9 mouse cellular contexts compared by ENCODE assay signal in the genomic region with DNA sequence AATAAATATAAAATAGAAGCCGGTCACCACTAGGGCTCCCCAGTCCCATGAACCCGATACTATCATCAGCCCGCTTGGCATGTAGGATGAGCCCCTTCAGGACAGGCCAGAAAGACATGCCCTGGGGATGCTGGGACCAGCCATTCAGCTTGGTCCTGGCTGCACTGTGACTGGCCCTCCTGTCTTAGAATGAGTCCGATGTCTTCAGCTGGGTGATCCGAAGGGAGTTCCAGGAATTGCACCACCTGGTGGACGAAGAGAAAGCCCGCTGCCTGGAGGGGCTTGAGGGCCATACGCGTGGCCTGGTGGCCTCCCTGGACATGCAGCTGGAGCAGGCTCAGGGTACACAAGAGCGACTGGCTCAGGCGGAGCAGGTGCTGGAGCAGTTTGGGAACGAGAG. TPM values are rescaled to one million over a fixed set of nuclear protein-coding genes. Genes with fewer than 3 reads are reported as not detected.
DNase-seq lines count a peak whose midpoint lies in the region; ATAC-seq and TF ChIP-seq lines count a peak whose summit lies in the region.
"Had no signal": no experiment of that assay in that cellular context is flagged by ENCODE, and none has a peak within 500 bp of the region (broad histone marks: within the 10 kb centered on the region; RNA-seq: fewer than 3 reads in every experiment).

No protein-coding gene starts in this region.

- 27% methylated on average over 12 of the region's 12 CpGs for WGBS in lung, embryonic 14.5 days

- H3K27ac ChIP-seq in lung, embryonic 14.5 days (ENCODE audit: low read depth): no peak overlapping the region

- no peaks in the 10 kb centered on the region for H3K27me3 ChIP-seq in lung, embryonic 14.5 days (ENCODE audit: insufficient read depth, low read length)

- no peaks in the 10 kb centered on the region for H3K4me1 ChIP-seq in lung, embryonic 14.5 days (ENCODE audit: insufficient read depth)

- H3K4me3 ChIP-seq in lung, embryonic 14.5 days (ENCODE audit: low read depth, low read length): no peak overlapping the region

- no peak overlapping the region for H3K4me2 ChIP-seq in lung, embryonic 14.5 days

- peak; percentile 75 for TF ChIP-seq CTCF in lung, embryonic 14.5 days (IDR thresholded peaks at IDR 0.05; ENCODE audit: low read depth)

- peak; percentile 51 for DNase-seq in adrenal gland, postnatal 14 days
- no peak for DNase-seq in adrenal gland, postnatal 4 days (ENCODE audit: low spot score in 2 of 2)
- DNase-seq in lung, embryonic 14.5 days: peak; percentile 78
- DNase-seq in lung, postnatal 25 days (ENCODE audit: low spot score): no peak
- DNase-seq in layer of hippocampus, postnatal 25 days (ENCODE audit: extremely low spot score in 1 of 2, low spot score in 1 of 2): no peak
- DNase-seq in cerebellum, adult 9-10 months: no peak

- H3K9me3 ChIP-seq in lung, embryonic 14.5 days (ENCODE audit: low read depth, low read length): no peaks in the 10 kb centered on the region

- ATAC-seq in lung, embryonic 14.5 days (ENCODE audit: insufficient read depth): peak; percentile 54; the same call in 1 of the 2 replicates
- ATAC-seq in granulocyte monocyte progenitor cell, adult 5-6 weeks (replicated peaks; ENCODE audit: poor library complexity, severe bottlenecking): peak; percentile 80
- peak; percentile 59 for ATAC-seq in megakaryocyte-erythroid progenitor cell, adult 5-6 weeks (replicated peaks; ENCODE audit: low FRiP score, low TSS enrichment, poor library complexity, severe bottlenecking)

- no peaks in the 10 kb centered on the region for H3K36me3 ChIP-seq in lung, embryonic 14.5 days (ENCODE audit: insufficient read depth)

- no peak overlapping the region for H3K9ac ChIP-seq in lung, embryonic 14.5 days

RNA-seq across cellular contexts. Expression of a gene that starts 6.2 kb away (rescaled TPM):
- 15.7 and 22.7 TPM in 2 replicates for total RNA-seq in adrenal gland, postnatal 14 days (2021)
- total RNA-seq in adrenal gland, postnatal 4 days (2021): 10 to 100 TPM; 23.9 to 24.9 TPM
- 26.7 and 30.7 TPM in 2 replicates for polyA plus RNA-seq in lung, embryonic 14.5 days (2014; fragmentation: Nextera tagmentation; extraction: Ambion mirVana)
- 23.9 and 30.8 TPM in 2 replicates for total RNA-seq in granulocyte monocyte progenitor cell, adult 5-6 weeks (2014; fragmentation: Nextera tagmentation)
- total RNA-seq in granulocyte monocyte progenitor cell, adult 5-6 weeks (2017): 22.7 and 23.3 TPM in 2 replicates
- 36.6 and 54.3 TPM in 2 replicates for total RNA-seq in megakaryocyte-erythroid progenitor cell, adult 5-6 weeks (2014; fragmentation: Nextera tagmentation)
- total RNA-seq in megakaryocyte-erythroid progenitor cell, adult 5-6 weeks (2017): 29.7 and 32.5 TPM in 2 replicates
- 10 to 100 TPM; 20.8 to 24.0 TPM for total RNA-seq in layer of hippocampus, postnatal 25 days (2021)

RNA-seq across cellular contexts. Expression of a gene that starts 10.4 kb away (rescaled TPM):
- not detected in 2 replicates for total RNA-seq in adrenal gland, postnatal 14 days (2021)
- under 1 TPM in 1 of 2 experiments, not detected in 1; 0.20 TPM for total RNA-seq in adrenal gland, postnatal 4 days (2021)
- not detected in 2 replicates for polyA plus RNA-seq in lung, embryonic 14.5 days (2014; fragmentation: Nextera tagmentation; extraction: Ambion mirVana)
- total RNA-seq in granulocyte monocyte progenitor cell, adult 5-6 weeks (2014; fragmentation: Nextera tagmentation): not detected in 2 replicates
- not detected in 2 replicates for total RNA-seq in granulocyte monocyte progenitor cell, adult 5-6 weeks (2017)
- not detected in 2 replicates for total RNA-seq in megakaryocyte-erythroid progenitor cell, adult 5-6 weeks (2014; fragmentation: Nextera tagmentation)
- not detected in 2 replicates for total RNA-seq in megakaryocyte-erythroid progenitor cell, adult 5-6 weeks (2017)
- total RNA-seq in layer of hippocampus, postnatal 25 days (2021): not detected
- polyA plus RNA-seq: heart, embryonic 14.5 days had no signal

RNA-seq across cellular contexts. Expression of a gene that starts 13.7 kb away (rescaled TPM):
- not detected in 2 replicates for total RNA-seq in adrenal gland, postnatal 14 days (2021)
- under 1 TPM; 0.23 to 0.48 TPM for total RNA-seq in adrenal gland, postnatal 4 days (2021)
- 0.15 TPM in 1 of 2 replicates, not detected in the other for polyA plus RNA-seq in lung, embryonic 14.5 days (2014; fragmentation: Nextera tagmentation; extraction: Ambion mirVana)
- total RNA-seq in granulocyte monocyte progenitor cell, adult 5-6 weeks (2014; fragmentation: Nextera tagmentation): 0.62 TPM in 1 of 2 replicates, not detected in the other
- total RNA-seq in granulocyte monocyte progenitor cell, adult 5-6 weeks (2017): 0.34 TPM in 1 of 2 replicates, not detected in the other
- 0.57 and 2.0 TPM in 2 replicates for total RNA-seq in megakaryocyte-erythroid progenitor cell, adult 5-6 weeks (2014; fragmentation: Nextera tagmentation)
- not detected in 2 replicates for total RNA-seq in megakaryocyte-erythroid progenitor cell, adult 5-6 weeks (2017)
- under 1 TPM in 1 of 2 experiments, not detected in 1; 0.31 TPM for total RNA-seq in layer of hippocampus, postnatal 25 days (2021)
- polyA plus RNA-seq: heart, embryonic 14.5 days had no signal

RNA-seq across cellular contexts. Expression of a gene that starts 30.8 kb away (rescaled TPM):
- total RNA-seq in adrenal gland, postnatal 14 days (2021): 26.0 and 28.2 TPM in 2 replicates
- 10 to 100 TPM; 35.9 to 40.7 TPM for total RNA-seq in adrenal gland, postnatal 4 days (2021)
- polyA plus RNA-seq in lung, embryonic 14.5 days (2014; fragmentation: Nextera tagmentation; extraction: Ambion mirVana): 18.9 and 19.1 TPM in 2 replicates
- 56.9 and 69.3 TPM in 2 replicates for total RNA-seq in granulocyte monocyte progenitor cell, adult 5-6 weeks (2014; fragmentation: Nextera tagmentation)
- total RNA-seq in granulocyte monocyte progenitor cell, adult 5-6 weeks (2017): 7.2 and 8.8 TPM in 2 replicates
- 83.2 and 90.6 TPM in 2 replicates for total RNA-seq in megakaryocyte-erythroid progenitor cell, adult 5-6 weeks (2014; fragmentation: Nextera tagmentation)
- total RNA-seq in megakaryocyte-erythroid progenitor cell, adult 5-6 weeks (2017): 10.4 and 11.1 TPM in 2 replicates
- total RNA-seq in layer of hippocampus, postnatal 25 days (2021): 10 to 100 TPM; 48.9 to 51.7 TPM

Comparison
In these comparisons a context has a peak if more than half of its experiments do, and no peak if none do; other contexts are left out.
1. DNase-seq: peak in adrenal gland, postnatal 14 days (single experiment) and lung, embryonic 14.5 days (single experiment); none in adrenal gland, postnatal 4 days (0 of 2), lung, postnatal 25 days (single experiment), layer of hippocampus, postnatal 25 days (0 of 2) and cerebellum, adult 9-10 months (single experiment).
2. Peak in every context shown above with its lines, with median percentiles within 50 percentile points of each other: ATAC-seq.